Mouse (Mus musculus): ENCODE measurements around the gene Hsp90aa1. TPM values are rescaled to one million over a fixed set of nuclear protein-coding genes. Genes with fewer than 3 reads are reported as not detected.
"Not testable (repeated sequence)": the region's sequence is repeated elsewhere in the genome, so short reads cannot be mapped to it uniquely, and the experiment has no call there.

Hsp90aa1 gene
- polyA plus RNA-seq, 1 experiment from 2014 or later: 1,417 TPM

GRCm38 (mm10) chr12:110713784-110714183 lies 11.3 kb upstream of the Hsp90aa1 start:
- Histone ChIP-seq H3K27ac (replicated peaks) (no peak overlapping the region), H3K4me1 (replicated peaks) (no peaks in the 10 kb centered on the region), H3K36me3 (no peaks in the 10 kb centered on the region), H3K27me3 (no peaks in the 10 kb centered on the region), H3K9me3 (no peaks in the 10 kb centered on the region), H3K4me2 (no peak overlapping the region), H3K4me3 (no peak overlapping the region), H3K9ac (no peak overlapping the region)
- ATAC-seq (ENCODE audit: low FRiP score, low read depth): no peak
- WGBS: 98% methylated on average over 6 of the region's 6 CpGs

GRCm38 (mm10) chr12:110711270-110711669 lies 8.7 kb upstream of the Hsp90aa1 start:
- Histone ChIP-seq H3K4me3 (no peak overlapping the region), H3K4me2 (no peak overlapping the region), H3K36me3 (no peaks in the 10 kb centered on the region), H3K27me3 (no peaks in the 10 kb centered on the region), H3K9me3 (no peaks in the 10 kb centered on the region), H3K9ac (no peak overlapping the region), H3K27ac (replicated peaks) (no peak overlapping the region), H3K4me1 (replicated peaks) (peaks cover 9% of the 10 kb centered on the region)
- 79% methylated on average over 5 of the region's 5 CpGs for WGBS
- no peak for ATAC-seq (ENCODE audit: low FRiP score, low read depth)

GRCm38 (mm10) chr12:110707451-110707850 lies 4.9 kb upstream of the Hsp90aa1 start:
- no peak for ATAC-seq (ENCODE audit: low FRiP score, low read depth)
- H3K27ac ChIP-seq (replicated peaks): peak overlapping the region; percentile 65; the same call in 1 of the 2 replicates

GRCm38 (mm10) chr12:110706337-110707231 lies 4.1 kb upstream of the Hsp90aa1 start:
- peak; percentile 65 for ATAC-seq (ENCODE audit: low FRiP score, low read depth)
- 0 out of 2 replicates have a peak overlapping the region, but pooled peaks have one; percentile 7 for H3K9ac ChIP-seq
- 2% methylated on average over 27 of the region's 27 CpGs for WGBS

More at GRCm38 (mm10) chr12:110707451-110707850, 4.9 kb upstream of the Hsp90aa1 start:
- no peaks in the 10 kb centered on the region for H3K9me3 ChIP-seq
- peaks cover 15% of the 10 kb centered on the region for H3K4me1 ChIP-seq (replicated peaks)
- H3K4me2 ChIP-seq: peak overlapping the region; percentile 54
- H3K9ac ChIP-seq: no peak overlapping the region
- no peak overlapping the region for H3K4me3 ChIP-seq
- no peaks in the 10 kb centered on the region for H3K36me3 ChIP-seq
- WGBS: 87% methylated on average over 7 of the region's 7 CpGs
- no peaks in the 10 kb centered on the region for H3K27me3 ChIP-seq

GRCm38 (mm10) chr12:110705419-110705818 lies 2.9 kb upstream of the Hsp90aa1 start:
- WGBS: 90% methylated on average over 4 of the region's 4 CpGs
- H3K4me3 ChIP-seq; ATAC-seq (ENCODE audit: low FRiP score, low read depth); H3K9ac ChIP-seq; H3K4me2 ChIP-seq; H3K9me3 ChIP-seq; H3K27ac ChIP-seq (replicated peaks); H3K36me3 ChIP-seq; H3K27me3 ChIP-seq: not testable (repeated sequence)
- peaks cover 15% of the 10 kb centered on the region for H3K4me1 ChIP-seq (replicated peaks)

More at GRCm38 (mm10) chr12:110706337-110707231, 4.1 kb upstream of the Hsp90aa1 start:
- Histone ChIP-seq H3K36me3 (no peaks in the 10 kb centered on the region), H3K4me2 (peak overlapping the region; percentile 54), H3K4me3 (peak overlapping the region; percentile 37), H3K27me3 (no peaks in the 10 kb centered on the region), H3K4me1 (replicated peaks) (peaks cover 15% of the 10 kb centered on the region), H3K9me3 (no peaks in the 10 kb centered on the region), H3K27ac (replicated peaks) (peak overlapping the region; percentile 65)

GRCm38 (mm10) chr12:110703682-110704081 lies 1.2 kb upstream of the Hsp90aa1 start:
- no peak overlapping the region for H3K4me2 ChIP-seq
- peaks cover 15% of the 10 kb centered on the region for H3K4me1 ChIP-seq (replicated peaks)
- H3K27me3 ChIP-seq: no peaks in the 10 kb centered on the region
- H3K27ac ChIP-seq (replicated peaks): no peak overlapping the region
- H3K9me3 ChIP-seq: no peaks in the 10 kb centered on the region
- no peaks in the 10 kb centered on the region for H3K36me3 ChIP-seq
- no peak overlapping the region for H3K9ac ChIP-seq
- no peak overlapping the region for H3K4me3 ChIP-seq
- WGBS: 67% methylated on average over 7 of the region's 7 CpGs
- ATAC-seq (ENCODE audit: low FRiP score, low read depth): no peak

- H3K9me3 ChIP-seq: no peaks in the 10 kb centered on the region
- H3K4me2 ChIP-seq: no peak overlapping the region
- no peaks in the 10 kb centered on the region for H3K36me3 ChIP-seq
- peaks cover 15% of the 10 kb centered on the region for H3K4me1 ChIP-seq (replicated peaks)
- no peak overlapping the region for H3K9ac ChIP-seq
- H3K4me3 ChIP-seq: no peak overlapping the region
- H3K27ac ChIP-seq (replicated peaks): no peak overlapping the region
- 32% methylated on average over 8 of the region's 8 CpGs for WGBS
- ATAC-seq (ENCODE audit: low FRiP score, low read depth): no peak
- no peaks in the 10 kb centered on the region for H3K27me3 ChIP-seq
Measured at GRCm38 (mm10) chr12:110703008-110703471, 512 bp upstream of the Hsp90aa1 start.

- ATAC-seq (ENCODE audit: low FRiP score, low read depth); H3K9me3 ChIP-seq; H3K36me3 ChIP-seq; H3K27ac ChIP-seq (replicated peaks); H3K27me3 ChIP-seq; H3K9ac ChIP-seq; H3K4me2 ChIP-seq; H3K4me3 ChIP-seq: not testable (repeated sequence)
- peaks cover 13% of the 10 kb centered on the region for H3K4me1 ChIP-seq (replicated peaks)
- 39% methylated on average over 3 of the region's 3 CpGs for WGBS
Measured at GRCm38 (mm10) chr12:110701363-110701762, 1.2 kb downstream of the Hsp90aa1 start.

- Histone ChIP-seq H3K36me3 (no peaks in the 10 kb centered on the region), H3K27me3 (no peaks in the 10 kb centered on the region), H3K4me3 (no peak overlapping the region), H3K4me1 (replicated peaks) (peaks cover 7% of the 10 kb centered on the region), H3K9me3 (no peaks in the 10 kb centered on the region), H3K27ac (replicated peaks) (no peak overlapping the region), H3K4me2 (no peak overlapping the region), H3K9ac (no peak overlapping the region)
- ATAC-seq (ENCODE audit: low FRiP score, low read depth): no peak
- 68% methylated on average over 2 of the region's 2 CpGs for whole genome bisulfite sequencing
Measured at GRCm38 (mm10) chr12:110700730-110701129, 1.8 kb downstream of the Hsp90aa1 start.

GRCm38 (mm10) chr12:110699171-110699547 lies 3.4 kb downstream of the Hsp90aa1 start:
- peaks cover 7% of the 10 kb centered on the region for H3K36me3 ChIP-seq
- 56% methylated on average over 2 of the region's 2 CpGs for WGBS
- no peak overlapping the region for H3K9ac ChIP-seq
- H3K27me3 ChIP-seq: no peaks in the 10 kb centered on the region
- H3K9me3 ChIP-seq: no peaks in the 10 kb centered on the region
- no peak overlapping the region for H3K27ac ChIP-seq (replicated peaks)
- no peak overlapping the region for H3K4me3 ChIP-seq
- no peak overlapping the region for H3K4me2 ChIP-seq
- peaks cover 14% of the 10 kb centered on the region for H3K4me1 ChIP-seq (replicated peaks)
- ATAC-seq (ENCODE audit: low FRiP score, low read depth): no peak

- WGBS: 53% methylated on average over 15 of the region's 15 CpGs
- H3K4me3 ChIP-seq: no peak overlapping the region
Measured at GRCm38 (mm10) chr12:110698523-110699170, 3.9 kb downstream of the Hsp90aa1 start.

GRCm38 (mm10) chr12:110698080-110698479 lies 4.4 kb downstream of the Hsp90aa1 start:
- no peaks in the 10 kb centered on the region for H3K27me3 ChIP-seq
- WGBS: 87% methylated on average over 1 of the region's 1 CpGs
- H3K27ac ChIP-seq (replicated peaks): no peak overlapping the region
- H3K36me3 ChIP-seq: peaks cover 14% of the 10 kb centered on the region
- no peak overlapping the region for H3K4me2 ChIP-seq
- H3K9ac ChIP-seq: no peak overlapping the region
- H3K4me1 ChIP-seq (replicated peaks): peaks cover 14% of the 10 kb centered on the region
- H3K4me3 ChIP-seq: no peak overlapping the region
- H3K9me3 ChIP-seq: no peaks in the 10 kb centered on the region
- ATAC-seq (ENCODE audit: low FRiP score, low read depth): no peak

More at GRCm38 (mm10) chr12:110698523-110699170, 3.9 kb downstream of the Hsp90aa1 start:
- Histone ChIP-seq H3K27me3 (no peaks in the 10 kb centered on the region), H3K9ac (no peak overlapping the region), H3K36me3 (peaks cover 10% of the 10 kb centered on the region), H3K4me2 (no peak overlapping the region), H3K27ac (replicated peaks) (no peak overlapping the region), H3K9me3 (no peaks in the 10 kb centered on the region), H3K4me1 (replicated peaks) (peaks cover 14% of the 10 kb centered on the region)
- no peak for ATAC-seq (ENCODE audit: low FRiP score, low read depth)

Data from hindbrain, embryonic 15.5 days (tissue).